Mouse (Mus musculus) intestine, embryonic 15.5 days (tissue): ENCODE data around the gene Gm9803. TPM values are rescaled to one million over a fixed set of nuclear protein-coding genes. Genes with fewer than 3 reads are reported as not detected.

ENCODE experiments used
- ATAC-seq: fragments of 200-750 bp; cut with Nextera tagmentation; 2 replicates; pipeline ENCODE4 v1.8.0; 2017; ENCODE audit warnings: moderate TSS enrichment, moderate library complexity
- H3K27ac ChIP-seq: fragments of 300-500 bp; sonication (generic); 2 replicates; pipeline ENCODE4 v1.5.1; 2015; ENCODE audit warnings: mild to moderate bottlenecking, inconsistent platforms
- H3K27me3 ChIP-seq: fragments of 300-500 bp; sonication (generic); replicated peaks from 2 replicates; pipeline ENCODE4 v1.6.1; 2015; ENCODE audit warnings: inconsistent platforms
- H3K36me3 ChIP-seq: fragments of 300-500 bp; sonication (generic); 2 replicates; pipeline ENCODE4 v1.6.1; 2015; ENCODE audit warnings: inconsistent platforms
- H3K4me1 ChIP-seq: fragments of 300-500 bp; sonication (generic); replicated peaks from 2 replicates; pipeline ENCODE4 v1.6.1; 2015; ENCODE audit warnings: inconsistent platforms
- H3K4me2 ChIP-seq: fragments of 300-500 bp; sonication (generic); replicated peaks from 2 replicates; pipeline ENCODE4 v1.6.1; 2015; ENCODE audit warnings: mild to moderate bottlenecking, inconsistent platforms
- H3K4me3 ChIP-seq: fragments of 300-500 bp; sonication (generic); replicated peaks from 2 replicates; pipeline ENCODE4 v1.5.1; 2015; ENCODE audit warnings: inconsistent platforms
- H3K9ac ChIP-seq: fragments of 300-500 bp; sonication (generic); 2 replicates; pipeline ENCODE4 v1.6.1; 2015; ENCODE audit warnings: inconsistent platforms
- H3K9me3 ChIP-seq: fragments of 300-500 bp; sonication (generic); 2 replicates; pipeline ENCODE4 v1.6.1; 2016; ENCODE audit warnings: inconsistent platforms
- WGBS: fragments of 180-500 bp; shearing (Covaris S2); methylation state at CpG from one replicate; pipeline ENCODE4 v1.1.7; 2015; 5-methylcytosine and 5-hydroxymethylcytosine counted together
- polyA plus RNA-seq: library from polyadenylated mRNA; unstranded; fragments of >200 nt; fragmentation: Nextera tagmentation; extraction: Ambion mirVana; gene quantifications from 2 replicates; pipeline ENCODE4 v1.2.1, GENCODE M21; 2015

Gm9803 gene
- polyA plus RNA-seq, 1 experiment from 2014 or later = 11.9 TPM

GRCm38 (mm10) chr10:43551388-43551787 is 27.5 kb downstream of the Gm9803 start:
- Histone ChIP-seq H3K27ac (no peak overlapping the region), H3K36me3 (no peaks in the 10 kb centered on the region), H3K27me3 (no peaks in the 10 kb centered on the region), H3K4me1 (no peaks in the 10 kb centered on the region), H3K4me3 (no peak overlapping the region), H3K9ac (no peak overlapping the region), H3K4me2 (no peak overlapping the region), H3K9me3 (no peaks in the 10 kb centered on the region)
- ATAC-seq = no peak
- 30% methylated on average over 3 of the region's 3 CpGs for WGBS

GRCm38 (mm10) chr10:43557630-43558165 is 33.8 kb downstream of the Gm9803 start:
- no peaks in the 10 kb centered on the region for H3K27me3 ChIP-seq
- H3K4me2 ChIP-seq = no peak overlapping the region
- H3K9me3 ChIP-seq = no peaks in the 10 kb centered on the region
- WGBS = 88% methylated on average over 5 of the region's 5 CpGs
- no peaks in the 10 kb centered on the region for H3K36me3 ChIP-seq
- no peak overlapping the region for H3K27ac ChIP-seq
- H3K4me3 ChIP-seq = no peak overlapping the region
- H3K9ac ChIP-seq = no peak overlapping the region
- no peaks in the 10 kb centered on the region for H3K4me1 ChIP-seq
- no peak for ATAC-seq

GRCm38 (mm10) chr10:43559313-43559712 is 35.4 kb downstream of the Gm9803 start:
- no peak overlapping the region for H3K4me2 ChIP-seq
- H3K9ac ChIP-seq = no peak overlapping the region
- H3K4me1 ChIP-seq = no peaks in the 10 kb centered on the region
- H3K9me3 ChIP-seq = no peaks in the 10 kb centered on the region
- WGBS = 72% methylated on average over 11 of the region's 11 CpGs
- H3K27ac ChIP-seq = no peak overlapping the region
- no peak overlapping the region for H3K4me3 ChIP-seq
- no peaks in the 10 kb centered on the region for H3K36me3 ChIP-seq
- H3K27me3 ChIP-seq = no peaks in the 10 kb centered on the region
- no peak for ATAC-seq

- no peak overlapping the region for H3K4me2 ChIP-seq
- no peak overlapping the region for H3K9ac ChIP-seq
- no peaks in the 10 kb centered on the region for H3K36me3 ChIP-seq
- H3K4me3 ChIP-seq = no peak overlapping the region
- H3K27ac ChIP-seq = no peak overlapping the region
- H3K9me3 ChIP-seq = no peaks in the 10 kb centered on the region
- H3K4me1 ChIP-seq = no peaks in the 10 kb centered on the region
- no peaks in the 10 kb centered on the region for H3K27me3 ChIP-seq
- no peak for ATAC-seq
- 34% methylated on average over 2 of the region's 2 CpGs for WGBS
These were observed 36.9 kb downstream of the Gm9803 start for GRCm38 (mm10) chr10:43560765-43561164.

- Histone ChIP-seq H3K4me3 (no peak overlapping the region), H3K4me1 (no peaks in the 10 kb centered on the region), H3K27me3 (no peaks in the 10 kb centered on the region), H3K9ac (no peak overlapping the region), H3K9me3 (no peaks in the 10 kb centered on the region), H3K27ac (no peak overlapping the region), H3K36me3 (no peaks in the 10 kb centered on the region), H3K4me2 (no peak overlapping the region)
- ATAC-seq = no peak
- 86% methylated on average over 2 of the region's 2 CpGs for WGBS
These were observed 37.4 kb downstream of the Gm9803 start for GRCm38 (mm10) chr10:43561311-43561710.

Other genes starting within 250 kb of the Gm9803 start
- gene Bend3, start 45.3 kb upstream of the Gm9803 start, polyA plus RNA-seq = 3.0 and 3.1 TPM in 2 replicates
- gene 1700021F05Rik, start 16.9 kb downstream of the Gm9803 start, polyA plus RNA-seq = 77.0 and 77.4 TPM in 2 replicates
- 189 and 204 TPM in 2 replicates for gene Cd24a, start 54.2 kb downstream of the Gm9803 start, polyA plus RNA-seq